Mouse (Mus musculus) kidney, adult 2 months (tissue): Measurements from ENCODE around the gene Trappc6b. TPM values are rescaled to one million over a fixed set of nuclear protein-coding genes. Genes with fewer than 3 reads are reported as not detected.
A peak's percentile ranks its signal among the peaks of the same experiment; 100 is the strongest.

Experiments
- DNase-seq: peaks from one replicate; pipeline ENCODE4 v3.0.0; 2021
- H3K27ac ChIP-seq: fragments of 200-500 bp; 2 replicates; pipeline ENCODE4 v1.5.1; 2012; ENCODE audit warnings: low read depth, low read length, control low read depth, inconsistent platforms; ENCODE audit not compliant: insufficient read depth
- H3K27me3 ChIP-seq: fragments of 200-500 bp; replicated peaks from 2 replicates; pipeline ENCODE4 v1.6.1; 2012; ENCODE audit warnings: mild to moderate bottlenecking, moderate library complexity, low read length, inconsistent platforms; ENCODE audit not compliant: control insufficient read depth, insufficient read depth
- H3K36me3 ChIP-seq: fragments of 200-500 bp; 2 replicates; pipeline ENCODE4 v1.6.1; 2012; ENCODE audit warnings: mild to moderate bottlenecking, moderate library complexity, low read length, inconsistent platforms; ENCODE audit not compliant: control insufficient read depth, insufficient read depth
- H3K4me1 ChIP-seq: fragments of 200-500 bp; 2 replicates; pipeline ENCODE4 v1.6.1; 2011; ENCODE audit warnings: low read length; ENCODE audit not compliant: control insufficient read depth, insufficient read depth
- H3K4me3 ChIP-seq: fragments of 200-500 bp; 2 replicates; pipeline ENCODE4 v1.5.1; 2011; ENCODE audit warnings: mild to moderate bottlenecking, low read depth, low read length, control low read depth; ENCODE audit not compliant: insufficient read depth
- CTCF ChIP-seq: fragments of 200-500 bp; conservative IDR thresholded peaks from 2 replicates; pipeline ENCODE4 v1.5.1; 2011; ENCODE audit warnings: low read depth, mild to moderate bottlenecking, control low read depth, low read length, moderate library complexity, mixed read lengths; ENCODE audit not compliant: insufficient read depth, insufficient read length
- POLR2A ChIP-seq: fragments of 200-500 bp; IDR thresholded peaks from one replicate; pipeline ENCODE4 v1.6.1; 2011; ENCODE audit warnings: low read depth, low read length, control low read depth
- WGBS: fragments of 180-500 bp; shearing (Covaris S2); methylation state at CpG from one replicate; pipeline ENCODE4 v1.1.7; 2018; 5-methylcytosine and 5-hydroxymethylcytosine counted together
- polyA plus RNA-seq: library from polyadenylated mRNA; depleted of rRNA; stranded (reverse); fragments of >200 nt; gene quantifications from 2 replicates; pipeline ENCODE4 v1.2.3, GENCODE M21; 2012; rRNA removed

The Trappc6b gene
- polyA plus RNA-seq: 87.0 and 87.3 TPM in 2 replicates

- under 1% methylated on average over 49 of the region's 49 CpGs for WGBS
- Histone ChIP-seq H3K27ac (peak within 1 kb of the TSS; percentile 97), H3K27me3 (no peaks in the 10 kb centered on the region), H3K36me3 (no peaks in the 10 kb centered on the region; the same call in 1 of the 2 replicates), H3K4me1 (peaks cover 3% of the 10 kb centered on the region; the same call in 1 of the 2 replicates), H3K4me3 (peak within 1 kb of the TSS; percentile 96)
- DNase-seq: peak; percentile 85
- no peak for TF ChIP-seq POLR2A
- TF ChIP-seq CTCF: peak; percentile 32
Measured at GRCm38 (mm10) chr12:59060993-59061595, at the start of gene Trappc6b. Gene Trappc6b, minus strand, starts transcription at chr12:59061472.

DNA sequence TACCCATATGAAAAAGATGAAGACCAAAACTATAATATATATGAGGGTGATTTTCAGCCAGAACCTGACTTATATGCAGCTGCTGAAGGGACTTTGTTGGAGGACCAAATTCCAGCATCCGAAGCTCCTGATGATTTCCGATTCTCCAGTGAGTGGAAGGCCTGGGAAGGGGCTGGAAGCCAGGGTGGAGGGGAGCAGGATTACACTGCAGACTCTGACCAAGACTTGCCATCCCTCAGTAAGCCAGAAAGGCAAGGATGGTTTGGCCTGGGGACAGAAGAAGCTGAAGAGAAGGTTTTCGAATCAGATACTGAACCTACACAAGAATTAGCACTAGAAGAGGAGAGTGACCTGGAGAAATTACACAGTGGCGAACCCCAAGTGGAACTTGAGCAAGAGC lies 46.7 kb upstream of the Trappc6b start:
- no peaks in the 10 kb centered on the region for H3K36me3 ChIP-seq
- H3K4me1 ChIP-seq: peaks cover 6% of the 10 kb centered on the region; the same call in 1 of the 2 replicates
- WGBS: 90% methylated on average over 4 of the region's 4 CpGs
- TF ChIP-seq CTCF (no peak), POLR2A (no peak)
- H3K27me3 ChIP-seq: no peaks in the 10 kb centered on the region
- no peak for DNase-seq
- no peak overlapping the region for H3K4me3 ChIP-seq
- H3K27ac ChIP-seq: no peak overlapping the region

DNA sequence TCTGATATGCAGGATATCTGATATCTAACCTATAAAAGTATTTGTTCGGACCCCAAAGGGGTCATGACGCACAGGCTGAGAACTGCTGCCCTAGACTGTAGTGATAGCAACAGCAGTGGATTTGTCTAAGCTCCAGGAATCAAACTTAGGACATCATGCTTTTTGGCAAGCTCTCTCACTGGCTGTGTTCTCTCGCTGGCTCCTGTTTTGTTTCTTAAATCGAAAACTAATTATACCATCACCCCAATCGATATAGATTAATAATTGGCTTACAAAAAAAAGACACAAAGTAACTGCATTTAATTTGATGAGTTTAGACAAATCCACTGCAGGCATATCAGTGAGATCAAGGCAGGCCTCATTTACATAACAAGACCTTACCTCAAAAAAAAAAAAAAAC lies 45.2 kb upstream of the Trappc6b start:
- TF ChIP-seq POLR2A (no peak), CTCF (no peak)
- Histone ChIP-seq H3K4me1 (peaks cover 8% of the 10 kb centered on the region; the same call in 1 of the 2 replicates), H3K4me3 (no peak overlapping the region), H3K27ac (no peak overlapping the region), H3K27me3 (no peaks in the 10 kb centered on the region), H3K36me3 (no peaks in the 10 kb centered on the region)
- no peak for DNase-seq
- WGBS: 80% methylated on average over 5 of the region's 5 CpGs

GRCm38 (mm10) chr12:59105914-59106313 lies 44.6 kb upstream of the Trappc6b start:
- WGBS: 38% methylated on average over 6 of the region's 6 CpGs
- no peaks in the 10 kb centered on the region for H3K27me3 ChIP-seq
- peaks cover 8% of the 10 kb centered on the region; the same call in 1 of the 2 replicates for H3K4me1 ChIP-seq
- no peak for TF ChIP-seq CTCF
- TF ChIP-seq POLR2A: no peak
- H3K4me3 ChIP-seq: no peak overlapping the region
- H3K36me3 ChIP-seq: no peaks in the 10 kb centered on the region
- DNase-seq: peak; percentile 89
- peak overlapping the region; percentile 59 for H3K27ac ChIP-seq

- Histone ChIP-seq H3K4me3 (no peak overlapping the region), H3K4me1 (peaks cover 8% of the 10 kb centered on the region; the same call in 1 of the 2 replicates), H3K36me3 (no peaks in the 10 kb centered on the region), H3K27ac (no peak overlapping the region), H3K27me3 (no peaks in the 10 kb centered on the region)
- TF ChIP-seq CTCF (no peak), POLR2A (no peak)
- no peak for DNase-seq
- WGBS: 71% methylated on average over 5 of the region's 5 CpGs
Measured at GRCm38 (mm10) chr12:59104771-59105170, 43.5 kb upstream of the Trappc6b start.

DNA sequence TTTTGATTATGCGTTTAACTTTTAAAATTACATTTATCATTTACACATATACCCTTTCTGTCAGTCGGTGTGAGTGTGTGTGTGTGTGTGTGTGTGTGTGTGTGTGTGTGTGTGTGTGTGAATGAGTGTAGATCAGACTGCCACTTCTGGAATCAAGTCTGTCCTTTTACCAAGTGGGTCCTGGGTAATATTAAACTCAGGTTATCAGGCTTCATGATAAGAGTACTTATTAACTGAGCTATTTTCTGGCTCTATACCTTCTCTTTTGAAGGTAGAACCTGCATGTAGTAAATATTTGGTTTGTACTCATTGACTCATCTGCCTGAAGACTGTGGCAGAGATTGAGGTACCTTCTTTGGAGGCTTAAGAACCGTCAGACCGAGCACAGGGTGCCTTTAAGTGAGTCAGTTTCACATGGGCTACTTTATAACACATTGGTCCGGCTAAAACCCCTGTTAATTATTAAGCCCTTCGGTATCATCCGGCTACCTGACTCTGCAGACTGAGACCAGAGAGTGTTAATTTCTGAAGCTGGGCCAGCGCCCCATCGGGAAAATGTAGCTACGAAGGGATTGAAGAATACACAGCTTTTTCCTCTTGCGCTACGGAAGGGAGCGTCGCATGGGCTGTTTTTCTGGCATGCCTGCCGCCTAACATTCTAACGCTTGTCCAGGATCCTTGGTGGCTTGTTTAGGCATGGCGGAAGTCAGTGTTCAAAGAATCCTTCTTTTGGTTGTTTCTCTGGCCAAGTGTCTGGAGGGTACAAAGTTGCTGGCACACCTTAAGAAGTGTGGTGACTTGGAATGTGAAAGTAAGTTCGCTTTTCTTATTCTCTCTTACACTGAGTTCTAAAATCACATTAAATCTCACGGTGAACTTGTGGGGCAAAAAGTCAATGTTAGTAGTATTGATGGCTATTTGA lies 34.1 kb upstream of the Trappc6b start, which contains the start of gene Mia2:
Gene Mia2, plus strand, starts transcription at position 696 of the 922 bp plus-strand sequence.
- Histone ChIP-seq H3K4me1 (peaks cover 3% of the 10 kb centered on the region; the same call in 1 of the 2 replicates), H3K27ac (peak within 1 kb of the TSS; percentile 85), H3K36me3 (no peaks in the 10 kb centered on the region), H3K4me3 (peak within 1 kb of the TSS; percentile 71), H3K27me3 (no peaks in the 10 kb centered on the region)
- TF ChIP-seq POLR2A (no peak), CTCF (no peak)
- peak; percentile 93 for DNase-seq
- 38% methylated on average over 19 of the region's 19 CpGs for WGBS

GRCm38 (mm10) chr12:59093543-59093942 lies 32.3 kb upstream of the Trappc6b start:
- no peak for TF ChIP-seq POLR2A
- no peak for TF ChIP-seq CTCF
- Histone ChIP-seq H3K4me1 (peaks cover 3% of the 10 kb centered on the region; the same call in 1 of the 2 replicates), H3K27me3 (no peaks in the 10 kb centered on the region), H3K27ac (no peak overlapping the region), H3K4me3 (no peak overlapping the region), H3K36me3 (no peaks in the 10 kb centered on the region)
- DNase-seq: no peak
- 40% methylated on average over 2 of the region's 2 CpGs for WGBS
